Mouse (Mus musculus): ENCODE results near the gene Stx5a. TPM values are rescaled to one million over a fixed set of nuclear protein-coding genes. Genes with fewer than 3 reads are reported as not detected.

Stx5a gene
- polyA plus RNA-seq, 1 experiment from 2014 or later = 143 TPM

DNA sequence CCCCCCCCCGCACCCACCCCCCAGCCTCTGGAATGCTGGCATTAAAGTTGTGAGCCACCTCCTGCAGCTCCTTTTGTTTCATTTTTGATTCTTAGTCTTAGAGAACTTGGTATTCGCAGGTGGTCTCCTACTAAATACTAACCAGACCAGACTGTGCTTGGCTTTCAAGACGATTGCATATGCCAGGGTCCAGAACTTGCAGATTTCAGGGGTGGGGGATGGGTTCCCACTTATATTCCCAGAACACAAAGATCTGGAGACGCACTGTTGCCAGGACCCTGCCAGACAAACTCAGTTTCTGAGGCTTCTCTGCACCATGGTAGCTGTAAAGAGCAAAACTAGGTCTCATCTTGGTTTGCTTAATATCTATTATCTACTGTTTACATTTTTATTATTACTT lies 37.6 kb upstream of the Stx5a start:
- Histone ChIP-seq H3K9ac (replicated peaks; ENCODE audit: low read depth) (no peak overlapping the region), H3K27ac (ENCODE audit: low read length) (no peak overlapping the region), H3K36me3 (ENCODE audit: insufficient read depth, low read length) (peaks cover 12% of the 10 kb centered on the region), H3K4me1 (ENCODE audit: insufficient read depth, low read depth, low read length) (no peaks in the 10 kb centered on the region), H3K27me3 (replicated peaks; ENCODE audit: insufficient read depth, low read length) (no peaks in the 10 kb centered on the region), H3K4me3 (ENCODE audit: low read depth, low read length) (no peak overlapping the region), H3K9me3 (ENCODE audit: low read length) (no peaks in the 10 kb centered on the region), H3K4me2 (replicated peaks; ENCODE audit: low read depth, low read length) (no peak overlapping the region)
- DNase-seq (ENCODE audit: low spot score) (no peak), ATAC-seq (no peak)
- WGBS = 76% methylated on average over 3 of the region's 4 CpGs
- TF ChIP-seq CTCF (IDR thresholded peaks at IDR 0.05) (no peak), EP300 (IDR thresholded peaks at IDR 0.05) (no peak)

DNA sequence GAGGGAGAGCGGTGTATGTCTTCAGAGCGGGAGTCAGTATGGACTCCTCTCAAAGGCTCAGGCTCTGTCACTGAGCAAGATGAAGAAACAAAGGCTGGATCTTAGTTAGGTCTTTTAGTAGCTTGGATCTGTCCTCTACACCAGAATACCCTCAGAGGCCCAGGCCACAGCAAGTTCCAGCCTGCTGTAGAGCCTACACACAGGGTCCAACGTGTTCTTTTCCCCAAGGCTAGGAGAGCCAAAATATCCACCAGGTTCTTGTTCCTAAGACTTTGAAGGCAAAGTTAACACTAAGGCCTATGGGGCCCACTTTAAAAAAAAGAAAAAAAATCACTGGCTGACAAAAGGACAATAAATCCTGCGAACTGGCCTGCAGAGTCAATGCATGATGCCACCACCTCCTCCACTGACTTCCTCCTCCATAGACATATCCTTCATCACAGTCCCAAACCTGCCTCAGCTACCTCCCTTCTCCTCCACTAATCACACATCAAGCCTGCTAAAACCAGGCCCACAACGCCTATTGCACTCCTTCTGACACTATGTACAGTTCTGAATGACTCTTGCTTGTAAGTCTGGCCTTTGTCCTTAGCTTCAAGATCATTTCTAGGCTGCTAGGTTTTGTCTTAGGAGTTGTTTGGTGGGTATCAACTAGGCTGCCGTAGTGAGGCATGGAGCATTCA lies 36.0 kb upstream of the Stx5a start:
- Histone ChIP-seq H3K4me2 (replicated peaks; ENCODE audit: low read depth, low read length) (no peak overlapping the region), H3K4me3 (ENCODE audit: low read depth, low read length) (no peak overlapping the region), H3K9ac (replicated peaks; ENCODE audit: low read depth) (no peak overlapping the region), H3K36me3 (ENCODE audit: insufficient read depth, low read length) (peaks cover 26% of the 10 kb centered on the region), H3K27me3 (replicated peaks; ENCODE audit: insufficient read depth, low read length) (no peaks in the 10 kb centered on the region), H3K4me1 (ENCODE audit: insufficient read depth, low read depth, low read length) (0 out of 2 replicates have a peak, but pooled peaks cover 6% of the 10 kb centered on the region), H3K9me3 (ENCODE audit: low read length) (no peaks in the 10 kb centered on the region), H3K27ac (ENCODE audit: low read length) (no peak overlapping the region)
- no peak for DNase-seq (ENCODE audit: low spot score)
- WGBS = 68% methylated on average over 6 of the region's 6 CpGs
- ATAC-seq = no peak
- TF ChIP-seq EP300 (IDR thresholded peaks at IDR 0.05) (no peak), CTCF (IDR thresholded peaks at IDR 0.05) (no peak)

DNA sequence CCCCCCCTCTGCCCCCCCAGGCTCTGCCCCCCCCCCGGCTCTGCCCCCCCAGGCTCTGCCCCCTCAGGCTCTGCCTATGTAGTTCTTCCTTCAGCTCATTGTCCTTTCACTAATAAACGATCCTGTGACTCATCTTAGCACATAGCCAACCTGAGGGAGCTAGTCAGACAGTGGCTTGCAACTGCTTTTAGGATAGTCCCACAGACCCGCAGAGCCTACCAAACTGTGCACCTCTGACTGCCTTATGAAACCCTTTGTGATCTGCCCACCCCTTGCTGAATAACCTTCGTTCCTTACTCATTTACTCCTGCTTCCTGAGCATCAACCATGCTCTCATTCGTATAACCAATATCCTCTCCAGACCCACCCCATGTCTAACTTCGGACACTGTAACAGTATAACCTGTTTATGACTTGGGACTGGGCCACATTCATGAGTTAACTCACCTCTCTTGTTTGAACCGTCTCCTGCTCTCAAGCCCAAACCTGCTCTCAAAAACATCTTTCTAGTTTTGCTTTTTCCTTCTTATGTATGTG lies 35.0 kb upstream of the Stx5a start:
- WGBS = 67% methylated on average over 7 of the region's 7 CpGs
- DNase-seq (ENCODE audit: low spot score) = no peak
- H3K27ac ChIP-seq (ENCODE audit: low read length) = no peak overlapping the region
- H3K9me3 ChIP-seq (ENCODE audit: low read length) = no peaks in the 10 kb centered on the region
- peaks cover 14% of the 10 kb centered on the region; the same call in 1 of the 2 replicates for H3K4me1 ChIP-seq (ENCODE audit: insufficient read depth, low read depth, low read length)
- H3K4me2 ChIP-seq (replicated peaks; ENCODE audit: low read depth, low read length) = no peak overlapping the region
- no peak for ATAC-seq
- peaks cover 27% of the 10 kb centered on the region for H3K36me3 ChIP-seq (ENCODE audit: insufficient read depth, low read length)
- H3K27me3 ChIP-seq (replicated peaks; ENCODE audit: insufficient read depth, low read length) = no peaks in the 10 kb centered on the region
- H3K9ac ChIP-seq (replicated peaks; ENCODE audit: low read depth) = no peak overlapping the region
- no peak for TF ChIP-seq EP300 (IDR thresholded peaks at IDR 0.05)
- TF ChIP-seq CTCF (IDR thresholded peaks at IDR 0.05) = no peak
- no peak overlapping the region for H3K4me3 ChIP-seq (ENCODE audit: low read depth, low read length)

DNA sequence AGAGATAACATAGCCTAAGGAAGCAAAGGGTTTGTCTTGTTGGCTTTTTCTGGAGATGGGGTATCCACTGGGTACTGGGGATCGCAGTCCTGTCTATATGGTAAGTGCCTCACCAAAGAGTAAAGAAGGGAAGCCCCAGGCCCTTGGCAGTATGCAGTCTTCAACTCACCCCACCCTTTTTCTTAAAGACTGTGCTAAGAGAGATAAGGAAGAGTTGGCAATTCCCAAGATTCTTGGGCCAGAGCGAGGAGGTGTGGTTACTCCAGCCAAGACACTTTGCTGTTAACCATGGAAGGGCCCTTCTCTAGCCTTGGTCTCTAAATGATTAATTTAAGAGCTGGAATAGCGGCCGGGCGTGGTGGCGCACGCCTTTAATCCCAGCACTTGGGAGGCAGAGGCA lies 34.3 kb upstream of the Stx5a start:
- no peaks in the 10 kb centered on the region for H3K27me3 ChIP-seq (replicated peaks; ENCODE audit: insufficient read depth, low read length)
- ATAC-seq = no peak
- no peak overlapping the region for H3K4me2 ChIP-seq (replicated peaks; ENCODE audit: low read depth, low read length)
- WGBS = 90% methylated on average over 7 of the region's 7 CpGs
- no peaks in the 10 kb centered on the region for H3K9me3 ChIP-seq (ENCODE audit: low read length)
- no peak overlapping the region for H3K4me3 ChIP-seq (ENCODE audit: low read depth, low read length)
- no peak for DNase-seq (ENCODE audit: low spot score)
- peaks cover 32% of the 10 kb centered on the region for H3K36me3 ChIP-seq (ENCODE audit: insufficient read depth, low read length)
- H3K4me1 ChIP-seq (ENCODE audit: insufficient read depth, low read depth, low read length) = peaks cover 19% of the 10 kb centered on the region; the same call in 1 of the 2 replicates
- no peak overlapping the region for H3K27ac ChIP-seq (ENCODE audit: low read length)
- no peak for TF ChIP-seq CTCF (IDR thresholded peaks at IDR 0.05)
- TF ChIP-seq EP300 (IDR thresholded peaks at IDR 0.05) = no peak
- H3K9ac ChIP-seq (replicated peaks; ENCODE audit: low read depth) = no peak overlapping the region

DNA sequence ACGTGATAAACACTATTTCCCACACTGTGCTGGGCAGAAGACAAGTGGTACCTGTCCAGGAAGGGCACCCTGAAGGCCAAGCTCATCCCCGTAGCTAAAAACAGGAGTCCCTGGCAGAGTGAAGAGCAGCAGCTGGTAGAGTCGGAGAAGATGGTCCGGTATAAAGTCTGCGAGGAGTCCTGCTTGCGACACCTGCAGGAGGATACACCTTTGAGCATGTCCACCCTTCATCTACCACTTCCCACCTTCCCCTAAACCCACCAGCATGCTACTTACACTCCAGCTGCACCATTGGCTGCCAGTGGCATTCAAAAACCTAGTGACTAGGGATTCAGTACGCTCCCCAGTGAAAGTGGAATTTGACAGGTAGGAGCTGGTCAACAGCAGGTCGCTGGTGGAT lies 32.3 kb upstream of the Stx5a start:
- no peaks in the 10 kb centered on the region for H3K9me3 ChIP-seq (ENCODE audit: low read length)
- H3K27me3 ChIP-seq (replicated peaks; ENCODE audit: insufficient read depth, low read length) = no peaks in the 10 kb centered on the region
- H3K4me1 ChIP-seq (ENCODE audit: insufficient read depth, low read depth, low read length) = peaks cover 21% of the 10 kb centered on the region; the same call in 1 of the 2 replicates
- no peak for TF ChIP-seq EP300 (IDR thresholded peaks at IDR 0.05)
- no peak for TF ChIP-seq CTCF (IDR thresholded peaks at IDR 0.05)
- WGBS = 85% methylated on average over 8 of the region's 8 CpGs
- ATAC-seq = no peak
- no peak overlapping the region for H3K27ac ChIP-seq (ENCODE audit: low read length)
- no peak overlapping the region for H3K4me2 ChIP-seq (replicated peaks; ENCODE audit: low read depth, low read length)
- DNase-seq (ENCODE audit: low spot score) = no peak
- H3K4me3 ChIP-seq (ENCODE audit: low read depth, low read length) = no peak overlapping the region
- no peak overlapping the region for H3K9ac ChIP-seq (replicated peaks; ENCODE audit: low read depth)
- H3K36me3 ChIP-seq (ENCODE audit: insufficient read depth, low read length) = peaks cover 32% of the 10 kb centered on the region

DNA sequence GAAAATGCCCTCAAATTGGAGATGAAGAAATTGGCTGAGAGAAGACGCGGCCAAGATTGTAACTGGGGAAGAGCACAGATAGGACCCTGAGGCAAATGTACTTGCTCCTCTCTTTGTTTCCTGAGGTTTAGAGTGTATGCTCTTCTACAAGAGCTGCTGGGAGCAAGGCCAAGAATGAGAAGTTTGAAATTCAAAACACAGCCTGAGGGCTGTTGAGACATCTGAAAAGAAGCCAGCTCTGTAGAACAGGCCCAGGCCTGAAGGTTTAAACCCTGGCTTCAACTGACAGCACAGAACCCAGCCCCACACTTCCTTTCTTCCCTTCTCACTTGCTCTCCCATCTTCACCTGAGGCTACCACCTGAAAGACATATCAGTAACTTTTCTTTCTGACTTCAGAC lies 31.2 kb upstream of the Stx5a start:
- H3K36me3 ChIP-seq (ENCODE audit: insufficient read depth, low read length) = peaks cover 32% of the 10 kb centered on the region
- ATAC-seq = no peak
- peaks cover 21% of the 10 kb centered on the region; the same call in 1 of the 2 replicates for H3K4me1 ChIP-seq (ENCODE audit: insufficient read depth, low read depth, low read length)
- H3K9me3 ChIP-seq (ENCODE audit: low read length) = no peaks in the 10 kb centered on the region
- no peak for TF ChIP-seq EP300 (IDR thresholded peaks at IDR 0.05)
- no peak for TF ChIP-seq CTCF (IDR thresholded peaks at IDR 0.05)
- H3K4me2 ChIP-seq (replicated peaks; ENCODE audit: low read depth, low read length) = no peak overlapping the region; the same call in 1 of the 2 replicates
- H3K9ac ChIP-seq (replicated peaks; ENCODE audit: low read depth) = no peak overlapping the region; the same call in 1 of the 2 replicates
- peak overlapping the region; percentile 48 for H3K27ac ChIP-seq (ENCODE audit: low read length)
- no peaks in the 10 kb centered on the region for H3K27me3 ChIP-seq (replicated peaks; ENCODE audit: insufficient read depth, low read length)
- no peak overlapping the region for H3K4me3 ChIP-seq (ENCODE audit: low read depth, low read length)
- 69% methylated on average over 2 of the region's 2 CpGs for WGBS
- DNase-seq (ENCODE audit: low spot score) = peak; percentile 78

Measured in lung, postnatal 0 days (tissue).